Mouse (Mus musculus) cerebellum, postnatal 4 days (tissue): ENCODE measurements at regions not wholly inside any gene's neighbourhood (a gene's known extent, or its start where the extent isn't known, plus 50 kb on each side); places are given as distances from the start of the nearest gene placed in this dataset.

ENCODE experiments used
- DNase-seq, 2 experiments: peaks; one replicate each; pipeline ENCODE4 v3.0.0; 2022; ENCODE audit warnings: low spot score in 2 of 2, mixed read lengths in 1 of 2

DNA sequence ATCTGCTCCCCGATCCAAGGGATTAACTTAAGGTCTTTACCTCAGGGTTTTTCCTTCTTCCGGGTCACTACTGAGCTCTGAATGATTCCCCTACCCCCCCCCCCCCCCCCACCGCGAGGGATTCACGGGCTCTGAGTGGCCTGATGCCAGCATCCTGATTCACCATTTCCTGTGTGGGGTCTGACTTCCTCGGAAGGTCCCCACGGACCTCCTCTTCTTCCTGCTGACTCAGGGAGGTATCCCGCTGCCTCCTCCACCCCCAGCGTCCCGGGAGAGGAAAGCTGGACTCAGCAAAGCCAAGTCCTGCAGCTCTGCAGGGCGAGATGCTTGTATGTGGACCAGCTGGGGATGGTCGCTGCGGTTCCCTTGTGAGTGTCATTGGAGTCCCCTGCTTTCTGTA, 110.5 kb upstream of the Zfp217 start:
- no peak for DNase-seq

- no peak for DNase-seq
Observed at GRCm38 (mm10) chr2:170257671-170258235, 109.8 kb upstream of the Zfp217 start.

- no peak for DNase-seq
Observed at GRCm38 (mm10) chr2:170255997-170256396, 108.1 kb upstream of the Zfp217 start.

- no peak for DNase-seq
Observed at GRCm38 (mm10) chr2:170255533-170255932, 107.6 kb upstream of the Zfp217 start.

- DNase-seq, result no peak
Observed at GRCm38 (mm10) chr2:170253681-170254440, 106.0 kb upstream of the Zfp217 start.

GRCm38 (mm10) chr2:170252255-170253034, 104.5 kb upstream of the Zfp217 start:
- no peak for DNase-seq

DNA sequence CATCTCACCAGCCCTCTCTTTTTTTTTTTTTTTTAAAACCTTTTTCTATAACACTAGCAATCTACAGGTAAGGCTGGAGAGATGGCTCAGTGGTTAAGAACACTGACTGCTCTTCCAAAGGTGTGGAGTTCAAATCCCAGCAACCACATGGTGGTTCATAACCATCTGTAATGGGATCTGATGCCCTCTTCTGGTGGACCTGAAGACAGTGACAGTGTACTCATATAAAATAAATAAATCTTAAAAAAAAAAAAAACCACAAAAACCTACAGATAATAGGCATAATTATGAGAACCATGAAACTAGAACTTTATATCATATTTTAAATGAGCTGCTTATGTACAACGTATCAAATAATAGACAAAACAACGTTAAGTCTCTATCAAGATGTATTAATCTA, 102.8 kb upstream of the Zfp217 start:
- no peak for DNase-seq

DNA sequence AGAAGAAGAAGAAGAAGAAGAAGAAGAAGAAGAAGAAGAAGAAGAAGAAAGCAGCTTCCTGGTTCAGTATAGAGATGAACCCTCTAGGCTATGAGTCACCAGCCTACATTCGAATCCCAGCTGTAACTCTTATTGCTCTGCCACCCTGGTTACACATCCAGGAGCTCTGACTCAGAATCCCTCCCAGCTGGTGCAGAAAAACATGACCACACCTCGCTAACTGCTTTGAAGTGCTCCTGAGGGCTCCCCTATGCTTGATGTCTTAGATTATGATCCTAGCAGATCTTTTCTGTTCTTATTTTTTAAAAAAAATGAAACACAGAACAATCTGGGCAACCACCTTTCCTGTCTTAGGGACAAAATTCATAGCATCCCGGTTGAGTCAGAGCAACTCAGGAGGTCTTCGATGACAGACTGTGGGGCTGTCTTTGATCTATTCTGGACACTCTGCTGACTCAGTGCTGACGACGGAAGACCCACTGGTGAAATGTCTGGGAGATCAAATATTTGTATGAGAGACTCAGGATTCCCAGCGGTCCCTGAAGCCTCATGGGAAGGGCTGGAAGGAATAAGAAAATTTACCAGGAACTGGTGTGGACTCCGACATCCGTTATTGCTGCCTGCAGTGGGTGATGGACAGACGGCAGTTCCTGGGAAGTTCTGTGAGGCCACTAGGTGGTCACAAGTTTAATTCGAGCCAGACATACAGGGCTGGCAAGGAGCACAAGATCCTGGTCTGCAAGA, 100.0 kb upstream of the Zfp217 start:
- no peak for DNase-seq

DNA sequence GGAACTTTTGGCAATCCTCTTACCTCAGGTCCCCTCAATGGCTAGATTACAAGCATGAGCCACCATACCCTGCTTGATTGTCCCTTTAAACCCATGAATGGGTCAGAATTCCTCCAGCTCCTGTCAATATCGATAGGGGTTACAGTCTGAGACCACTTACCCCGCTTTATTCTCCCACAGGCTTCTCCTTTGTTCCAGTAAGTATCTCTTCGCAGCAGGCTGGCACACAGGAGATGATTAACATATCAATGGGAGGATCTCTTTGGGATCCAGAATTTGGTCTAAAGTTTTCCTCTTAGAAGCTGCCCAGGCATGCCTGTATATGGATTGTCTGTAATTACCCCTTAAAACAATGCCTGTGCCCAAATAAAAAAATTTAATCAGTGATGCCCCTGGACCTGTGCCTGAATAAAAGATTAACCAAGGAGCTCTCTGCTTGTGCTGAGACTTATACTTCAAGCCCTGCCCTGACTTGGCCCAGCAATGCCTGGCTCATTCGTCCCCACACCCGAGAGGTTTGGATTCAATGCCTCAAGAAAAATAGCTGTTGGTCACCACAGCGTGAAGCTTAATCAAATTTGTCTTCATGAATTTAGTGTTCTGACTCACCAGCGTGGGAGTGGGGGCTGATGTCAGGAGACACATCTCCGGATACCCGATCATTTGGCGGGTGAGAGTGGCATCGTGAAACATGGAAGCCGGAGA, 97.9 kb upstream of the Zfp217 start:
- DNase-seq, result no peak

GRCm38 (mm10) chr2:170244108-170244507, 96.2 kb upstream of the Zfp217 start:
- no peak for DNase-seq

DNA sequence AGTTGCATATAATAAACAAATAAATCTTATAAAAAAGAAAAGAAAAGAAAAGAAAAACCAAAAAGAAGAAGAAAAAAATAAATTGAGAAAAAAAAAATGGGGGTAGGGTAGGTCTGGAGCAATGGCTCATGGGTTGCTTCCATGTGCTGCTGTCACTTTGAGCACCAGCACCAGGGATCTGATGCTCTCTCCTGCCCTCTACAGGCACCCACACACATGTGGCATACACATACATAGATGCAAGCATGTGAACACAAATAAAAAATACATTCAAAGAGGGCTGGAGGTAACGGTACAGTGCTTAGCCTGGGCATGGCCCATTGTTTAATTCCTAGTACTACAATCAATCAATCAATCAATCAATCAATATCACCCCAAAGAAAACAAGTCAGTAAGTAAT, 90.1 kb upstream of the Zfp217 start:
- no peak for DNase-seq

DNA sequence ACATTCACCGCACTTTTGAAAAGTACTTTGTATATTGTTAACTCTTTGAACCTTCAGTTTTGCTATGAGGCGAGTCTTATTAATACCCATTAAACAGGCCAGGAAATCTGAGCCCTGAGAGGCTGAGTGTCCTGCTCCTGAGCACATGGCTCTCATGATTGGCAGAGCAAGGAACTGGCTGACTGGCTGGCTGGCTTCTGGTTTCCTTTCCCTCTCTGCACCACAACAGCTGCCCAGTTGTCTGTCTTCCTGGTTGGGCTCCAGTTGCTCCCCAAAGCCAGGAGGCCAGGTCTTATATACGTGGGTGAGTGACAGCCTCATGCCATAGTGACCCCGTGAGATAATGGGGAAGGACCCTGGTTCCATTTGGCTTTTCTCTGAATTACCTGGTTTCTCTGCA, 85.5 kb upstream of the Zfp217 start:
- DNase-seq, result no peak

GRCm38 (mm10) chr2:170229461-170230080, 81.7 kb upstream of the Zfp217 start:
- no peak for DNase-seq

- no peak for DNase-seq
Observed at GRCm38 (mm10) chr2:170228318-170228994, 80.6 kb upstream of the Zfp217 start.

DNA sequence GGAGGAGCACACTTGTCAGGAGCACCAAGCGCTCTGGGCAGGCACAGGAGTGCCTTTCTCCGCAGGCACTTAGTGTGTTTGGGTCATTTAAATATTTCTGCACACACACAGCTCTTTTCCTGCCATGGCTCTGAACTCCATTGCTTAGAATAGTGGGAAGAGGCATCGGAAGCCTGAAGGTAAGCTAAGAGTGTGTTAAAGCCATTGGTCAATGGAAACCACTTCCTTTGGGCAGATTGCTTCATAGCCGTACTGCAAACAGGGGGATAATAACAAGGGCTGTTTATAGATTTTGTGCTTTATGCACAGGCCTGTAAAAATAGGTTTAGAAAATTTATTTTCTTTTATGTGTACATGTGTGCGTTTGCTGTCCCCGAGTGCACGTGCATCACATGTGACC, 76.0 kb upstream of the Zfp217 start:
- DNase-seq, result no peak

- DNase-seq, result no peak
Observed at GRCm38 (mm10) chr2:170222819-170223218, 74.9 kb upstream of the Zfp217 start.

DNA sequence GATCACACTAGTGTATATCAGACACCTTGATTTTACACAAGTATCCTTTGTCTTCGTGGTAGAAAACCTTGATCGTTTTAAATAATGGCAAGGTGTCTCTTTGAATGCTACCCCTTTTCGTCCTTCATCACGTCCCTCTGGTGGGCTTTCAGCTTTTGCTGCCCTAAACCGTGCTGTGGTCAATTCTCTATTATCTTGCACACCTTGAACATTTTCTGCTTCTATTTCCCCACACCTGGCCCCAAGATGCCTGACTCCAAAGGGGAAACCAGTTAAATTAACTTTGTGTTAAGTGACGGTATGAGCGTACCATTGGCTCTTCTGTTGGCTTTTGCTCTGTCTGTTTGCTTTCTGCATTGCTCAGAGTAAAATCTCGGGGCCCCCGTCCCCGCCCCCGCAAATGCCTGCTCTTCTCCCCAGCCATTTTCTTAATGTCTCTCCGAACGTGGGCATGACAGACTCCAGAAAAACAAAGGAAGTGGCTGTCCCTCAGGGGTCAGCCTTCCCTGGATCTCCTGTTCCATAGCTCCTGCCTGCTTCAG, 74.2 kb upstream of the Zfp217 start:
- DNase-seq, result no peak

DNA sequence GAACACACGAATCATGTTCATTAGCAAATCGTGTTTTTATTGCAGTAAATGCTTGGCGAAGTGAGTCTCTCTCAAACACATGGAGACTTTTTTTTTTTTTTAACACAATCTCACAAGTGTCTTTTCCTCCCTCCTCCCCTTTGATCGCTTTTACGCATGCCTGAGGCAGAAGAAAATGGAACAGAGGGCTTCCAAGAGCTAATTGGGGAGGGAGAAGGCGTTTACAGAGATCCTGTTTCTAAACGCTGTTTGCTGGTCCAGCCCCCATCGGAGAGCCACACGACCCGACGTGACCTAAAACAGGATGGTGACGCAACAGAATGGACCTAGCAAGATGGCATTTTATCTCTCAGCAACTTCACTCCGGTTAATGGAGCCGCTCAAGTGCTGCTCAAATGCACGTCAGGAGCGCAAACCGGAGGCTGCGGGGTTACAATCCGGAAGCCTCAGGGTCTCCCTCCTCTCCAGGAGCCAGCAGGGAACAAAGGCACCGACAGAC, 73.0 kb upstream of the Zfp217 start:
- DNase-seq, result peak in 1 of 2 experiments; percentile 31

- DNase-seq, result no peak
Observed at GRCm38 (mm10) chr2:170220443-170220842, 72.5 kb upstream of the Zfp217 start.
